Mouse (Mus musculus) heart, adult 10 weeks (tissue): ENCODE measurements around the gene Rpl14. TPM values are rescaled to one million over a fixed set of nuclear protein-coding genes. Genes with fewer than 3 reads are reported as not detected.

Source experiments
- polyA plus RNA-seq: library from polyadenylated mRNA; stranded (reverse); fragments of 350-450 nt; fragmentation: Illumina TruSeq; extraction: RNeasy Lipid Tissue Mini Kit (QIAGEN cat#74804); gene quantifications from one replicate; pipeline ENCODE4 v1.2.3, GENCODE M21; 2014; ENCODE audit warnings: low read depth, low replicate concordance

The Rpl14 gene
- polyA plus RNA-seq = 351 TPM

DNA sequence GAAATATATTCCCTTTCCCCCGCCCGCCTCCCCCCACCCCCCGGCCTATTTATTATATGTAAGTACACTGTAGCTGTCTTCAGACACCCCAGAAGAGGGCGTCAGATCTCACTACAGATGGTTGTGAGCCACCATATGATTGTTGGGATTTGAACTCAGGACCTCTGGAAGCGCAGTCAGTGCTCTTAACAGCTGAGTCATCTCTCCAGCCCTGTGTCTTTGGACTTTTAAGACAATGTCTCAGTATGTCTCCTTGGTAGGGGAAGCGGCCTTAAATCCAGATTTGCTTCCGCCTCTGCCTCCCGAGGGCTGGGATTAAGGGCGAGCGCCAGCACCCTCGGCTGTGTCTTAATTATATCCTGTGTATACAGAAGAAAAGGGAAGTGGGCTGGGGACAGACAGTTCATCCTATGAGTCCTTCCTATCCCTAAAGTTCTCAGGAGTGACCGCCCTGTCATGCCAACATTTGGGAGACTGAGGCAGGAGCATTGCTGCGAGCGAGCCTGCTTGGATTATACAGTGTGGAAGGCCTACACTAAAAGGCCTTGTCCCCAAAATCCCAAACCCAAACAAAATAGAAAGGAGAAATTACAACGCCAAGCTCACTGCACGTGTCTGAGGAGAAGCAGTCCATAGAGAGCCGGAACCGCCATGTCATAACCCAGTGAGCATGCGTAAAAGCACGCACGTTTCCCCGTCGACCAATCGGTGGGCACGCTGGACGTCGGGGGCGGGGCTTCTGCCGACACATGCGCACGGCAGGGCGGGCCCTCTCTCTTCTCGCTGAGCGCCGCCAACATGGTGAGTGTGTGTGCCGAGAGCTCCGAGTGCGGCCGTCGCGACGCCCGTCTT lies at the start of gene Rpl14:
Gene Rpl14, plus strand, starts transcription at position 704 of the 852 bp plus-strand sequence.

GRCm38 (mm10) chr9:120539662-120540251 lies 31.5 kb upstream of the Rpl14 start, which contains the start of gene Entpd3:
Gene Entpd3, plus strand, starts transcription at chr9:120539818.

Other genes with a start within 250 kb of the Rpl14 start
- gene Eif1b, start 79.2 kb upstream of the Rpl14 start, polyA plus RNA-seq = 83.2 TPM
- gene Entpd3, start 31.6 kb upstream of the Rpl14 start, polyA plus RNA-seq = not detected